Mouse (Mus musculus) adrenal gland, postnatal 4 days (tissue): Measurements from ENCODE around the gene Trim38. TPM values are rescaled to one million over a fixed set of nuclear protein-coding genes. Genes with fewer than 3 reads are reported as not detected.
A peak's percentile ranks its signal among the peaks of the same experiment; 100 is the strongest.

Experiments
- DNase-seq, 2 experiments: peaks; one replicate each; pipeline ENCODE4 v3.0.0; 2021 to 2022; ENCODE audit warnings: low spot score in 2 of 2, mixed read lengths in 2 of 2
- total RNA-seq, 2 experiments: library from RNA; stranded (reverse); gene quantifications; 2 replicates each; pipeline ENCODE4 v1.2.3; 2021

The Trim38 gene
- total RNA-seq, 2 experiments from 2014 or later = 0.20 TPM; not detected in 1

- DNase-seq = peak; percentile 95 to 98
Measured at GRCm38 (mm10) chr13:23760972-23761864, 8.5 kb upstream of the Trim38 start, which contains the start of gene Hist1h4a. Gene Hist1h4a, minus strand, starts transcription at chr13:23761230.

GRCm38 (mm10) chr13:23761871-23762821 is 7.6 kb upstream of the Trim38 start, which contains the start of gene Hist1h3a:
Gene Hist1h3a, minus strand, starts transcription at chr13:23762386.
- peak; percentile 30 to 32 for DNase-seq

GRCm38 (mm10) chr13:23763242-23763585 is 6.5 kb upstream of the Trim38 start:
- no peak for DNase-seq

- peak; percentile 54 to 61 for DNase-seq
Measured at GRCm38 (mm10) chr13:23763586-23764323, 6.0 kb upstream of the Trim38 start, which contains the start of gene Hist1h1a. Gene Hist1h1a, plus strand, starts transcription at chr13:23763666.

- DNase-seq = no peak
Measured at GRCm38 (mm10) chr13:23764324-23765171, 5.2 kb upstream of the Trim38 start.

- no peak for DNase-seq
Measured at GRCm38 (mm10) chr13:23765172-23765513, 4.6 kb upstream of the Trim38 start.

- no peak for DNase-seq
Measured at GRCm38 (mm10) chr13:23766772-23767171, 2.9 kb upstream of the Trim38 start.

- DNase-seq = no peak
Measured at GRCm38 (mm10) chr13:23768834-23769397, 797 bp upstream of the Trim38 start.

GRCm38 (mm10) chr13:23772561-23773313 is 3.0 kb downstream of the Trim38 start:
- DNase-seq = no peak

GRCm38 (mm10) chr13:23778339-23778738 is 8.6 kb downstream of the Trim38 start:
- no peak for DNase-seq

- no peak for DNase-seq
Measured at GRCm38 (mm10) chr13:23779025-23779424, 9.3 kb downstream of the Trim38 start.

- peak in 1 of 2 experiments; percentile 16 for DNase-seq
Measured at GRCm38 (mm10) chr13:23792520-23792919, 22.8 kb downstream of the Trim38 start.

- no peak for DNase-seq
Measured at GRCm38 (mm10) chr13:23799405-23799804, 29.7 kb downstream of the Trim38 start.

GRCm38 (mm10) chr13:23804532-23804931 is 34.8 kb downstream of the Trim38 start:
- DNase-seq = no peak

GRCm38 (mm10) chr13:23806422-23807052 is 36.8 kb downstream of the Trim38 start, which contains the start of gene Slc17a2:
Gene Slc17a2, plus strand, starts transcription at chr13:23806993.
- DNase-seq = no peak

- no peak for DNase-seq
Measured at GRCm38 (mm10) chr13:23816148-23816547, 46.4 kb downstream of the Trim38 start.

GRCm38 (mm10) chr13:23820179-23820940 is 50.6 kb downstream of the Trim38 start:
- DNase-seq = no peak

GRCm38 (mm10) chr13:23822213-23822612 is 52.5 kb downstream of the Trim38 start:
- no peak for DNase-seq
